Mouse (Mus musculus) splenic B cell, adult 2 months (primary cell): ENCODE results near the gene Stambp.
A peak's percentile ranks its signal among the peaks of the same experiment; 100 is the strongest.
"Not testable (repeated sequence)": the region's sequence is repeated elsewhere in the genome, so short reads cannot be mapped to it uniquely, and the experiment has no call there.

Experiments
- DNase-seq: peaks from one replicate; pipeline ENCODE4 v3.0.0-alpha.2; 2011; ENCODE audit warnings: low read depth, low spot score
- H3K27me3 ChIP-seq: 2 replicates; pipeline ENCODE4 v1.6.1; 2012; ENCODE audit warnings: mild to moderate bottlenecking, low read length, moderate library complexity, mixed read lengths; ENCODE audit not compliant: control insufficient read depth, poor library complexity, insufficient read depth, severe bottlenecking
- H3K36me3 ChIP-seq: 2 replicates; pipeline ENCODE4 v1.6.1; 2012; ENCODE audit warnings: mild to moderate bottlenecking, low read length, moderate library complexity, mixed read lengths; ENCODE audit not compliant: control insufficient read depth, poor library complexity, insufficient read depth, severe bottlenecking

Gene Stambp

GRCm38 (mm10) chr6:83585328-83585727 is 12.8 kb upstream of the Stambp start:
- H3K27me3 ChIP-seq, H3K36me3 ChIP-seq, DNase-seq: not testable (repeated sequence)

GRCm38 (mm10) chr6:83583591-83583990 is 11.1 kb upstream of the Stambp start:
- no peak for DNase-seq
- no peaks in the 10 kb centered on the region for H3K27me3 ChIP-seq
- H3K36me3 ChIP-seq = no peaks in the 10 kb centered on the region

- H3K36me3 ChIP-seq = no peaks in the 10 kb centered on the region
- peak; percentile 64 for DNase-seq
- H3K27me3 ChIP-seq = no peaks in the 10 kb centered on the region
Measured at GRCm38 (mm10) chr6:83582938-83583270, 10.4 kb upstream of the Stambp start.

DNA sequence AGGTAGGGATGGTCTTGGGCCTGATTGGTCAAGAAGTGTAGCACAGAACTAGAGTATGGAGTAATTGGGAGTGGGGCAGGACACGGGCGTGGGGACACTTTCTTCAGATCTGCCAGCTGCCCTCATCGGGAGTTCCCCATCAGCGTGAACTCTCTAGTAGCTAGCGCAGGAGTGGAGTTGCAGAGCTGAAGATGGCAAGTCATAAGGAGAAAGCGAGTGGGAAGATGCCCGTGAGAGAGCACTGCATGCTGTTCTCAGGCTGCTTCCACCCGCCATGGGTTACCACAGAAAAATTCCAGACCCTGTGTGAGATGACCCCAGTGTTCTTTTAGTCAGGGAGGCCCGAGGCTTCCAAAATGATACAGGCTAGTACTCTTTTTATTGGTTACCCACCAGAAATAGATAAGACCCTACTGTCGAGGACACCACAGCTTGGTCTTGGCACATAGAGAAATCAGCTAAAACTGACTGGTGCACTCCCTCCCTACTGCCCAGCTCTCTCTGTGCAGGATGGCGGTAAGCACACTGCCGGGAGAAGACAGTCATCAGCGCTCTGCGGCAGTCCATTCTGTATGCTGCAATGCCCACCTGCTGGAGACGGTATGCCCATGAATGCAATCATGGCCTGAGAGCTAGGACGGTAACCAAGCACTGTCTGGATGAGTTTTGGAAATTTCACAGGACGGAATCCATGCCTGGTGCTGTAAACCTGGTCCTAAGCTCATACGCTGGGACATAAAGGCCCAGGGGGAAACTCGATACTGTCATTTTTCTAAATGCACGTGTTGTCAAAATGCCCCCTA is 9.8 kb upstream of the Stambp start:
- Histone ChIP-seq H3K27me3 (no peaks in the 10 kb centered on the region), H3K36me3 (no peaks in the 10 kb centered on the region)
- no peak for DNase-seq

GRCm38 (mm10) chr6:83577534-83577933 is 5.0 kb upstream of the Stambp start:
- Histone ChIP-seq H3K36me3 (no peaks in the 10 kb centered on the region), H3K27me3 (no peaks in the 10 kb centered on the region)
- DNase-seq = no peak

- DNase-seq = no peak
- no peaks in the 10 kb centered on the region for H3K36me3 ChIP-seq
- H3K27me3 ChIP-seq = no peaks in the 10 kb centered on the region
Measured at GRCm38 (mm10) chr6:83575609-83576008, 3.1 kb upstream of the Stambp start.

- Histone ChIP-seq H3K36me3 (no peaks in the 10 kb centered on the region), H3K27me3 (no peaks in the 10 kb centered on the region)
- peak; percentile 75 for DNase-seq
Measured at GRCm38 (mm10) chr6:83571840-83572667, 475 bp downstream of the Stambp start.

DNA sequence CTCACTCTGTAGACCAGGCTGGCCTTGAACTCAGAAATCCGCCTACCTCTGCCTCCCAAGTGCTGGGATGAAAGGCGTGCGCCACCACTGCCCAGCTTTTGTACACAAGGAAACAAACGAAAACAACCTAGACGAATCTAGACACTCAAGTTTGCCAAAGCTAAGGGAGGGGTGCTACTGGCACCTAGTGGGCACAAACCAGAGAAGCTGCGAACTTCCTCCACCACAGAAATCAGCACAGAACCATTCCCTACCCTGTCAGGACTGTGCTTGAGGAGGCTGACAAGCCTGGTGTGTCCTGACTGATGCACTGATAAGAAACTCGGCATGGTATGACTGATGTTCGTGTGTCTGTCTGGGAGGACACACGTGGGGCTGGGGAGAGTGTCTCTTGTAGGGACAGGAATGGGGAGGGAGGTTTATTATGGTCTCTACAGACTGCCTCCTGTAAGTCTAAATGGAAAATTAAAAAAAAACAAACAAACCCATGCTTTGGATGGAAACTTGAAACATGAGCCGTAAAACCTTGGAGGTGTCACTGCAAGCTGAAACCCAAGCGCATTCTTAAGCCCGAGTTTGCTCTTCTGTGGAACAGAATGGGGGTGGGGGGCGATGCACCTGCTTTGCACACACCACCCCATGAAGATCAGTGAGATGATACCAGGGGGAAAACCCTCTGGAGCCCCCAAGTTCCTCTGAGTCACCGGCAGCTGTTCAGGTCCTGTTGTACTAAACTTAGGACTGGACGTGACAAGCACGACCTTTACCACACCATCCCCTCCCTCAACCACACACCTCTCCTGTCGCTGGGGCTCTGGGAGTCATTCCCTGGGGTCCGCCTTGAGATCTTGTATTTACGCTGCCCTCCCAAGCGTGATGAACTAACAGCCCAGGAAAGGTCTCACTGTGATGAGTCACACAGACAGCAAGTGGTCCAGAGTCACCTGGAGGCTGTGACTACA is 3.3 kb downstream of the Stambp start:
- peaks cover 2% of the 10 kb centered on the region for H3K36me3 ChIP-seq
- H3K27me3 ChIP-seq = no peaks in the 10 kb centered on the region
- DNase-seq = peak; percentile 13

- Histone ChIP-seq H3K27me3 (no peaks in the 10 kb centered on the region), H3K36me3 (no peaks in the 10 kb centered on the region; the same call in 1 of the 2 replicates)
- no peak for DNase-seq
Measured at GRCm38 (mm10) chr6:83555972-83556371, 16.6 kb downstream of the Stambp start.

DNA sequence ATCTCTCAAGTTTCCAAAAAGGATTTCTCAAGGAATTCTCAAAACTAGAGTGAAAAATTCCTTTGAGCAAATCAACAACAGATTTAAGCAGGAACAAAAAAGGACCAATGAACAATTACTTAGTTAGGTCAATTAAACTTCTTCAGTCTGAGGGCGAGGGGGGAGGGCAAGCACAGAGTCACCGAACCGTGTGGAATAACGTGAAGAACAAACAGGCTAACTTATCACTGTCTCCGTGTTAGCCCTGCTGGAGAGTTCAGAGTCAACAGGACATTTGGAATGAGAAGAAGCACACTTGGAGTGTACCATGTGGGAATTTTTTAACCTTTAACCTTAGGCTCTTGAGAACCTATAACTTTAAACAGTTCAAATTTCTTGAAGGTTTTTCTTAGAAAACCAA is 24.2 kb downstream of the Stambp start:
- Histone ChIP-seq H3K27me3 (no peaks in the 10 kb centered on the region), H3K36me3 (peaks cover 4% of the 10 kb centered on the region; the same call in 1 of the 2 replicates)
- no peak for DNase-seq

- DNase-seq = no peak
- H3K27me3 ChIP-seq = no peaks in the 10 kb centered on the region
Measured at GRCm38 (mm10) chr6:83545778-83546177, 26.8 kb downstream of the Stambp start.

GRCm38 (mm10) chr6:83541756-83542456 is 30.6 kb downstream of the Stambp start:
- no peak for DNase-seq
- H3K36me3 ChIP-seq = peaks cover 1% of the 10 kb centered on the region; the same call in 1 of the 2 replicates
- no peaks in the 10 kb centered on the region for H3K27me3 ChIP-seq

More at GRCm38 (mm10) chr6:83545778-83546177, 26.8 kb downstream of the Stambp start:
- peaks cover 4% of the 10 kb centered on the region; the same call in 1 of the 2 replicates for H3K36me3 ChIP-seq

DNA sequence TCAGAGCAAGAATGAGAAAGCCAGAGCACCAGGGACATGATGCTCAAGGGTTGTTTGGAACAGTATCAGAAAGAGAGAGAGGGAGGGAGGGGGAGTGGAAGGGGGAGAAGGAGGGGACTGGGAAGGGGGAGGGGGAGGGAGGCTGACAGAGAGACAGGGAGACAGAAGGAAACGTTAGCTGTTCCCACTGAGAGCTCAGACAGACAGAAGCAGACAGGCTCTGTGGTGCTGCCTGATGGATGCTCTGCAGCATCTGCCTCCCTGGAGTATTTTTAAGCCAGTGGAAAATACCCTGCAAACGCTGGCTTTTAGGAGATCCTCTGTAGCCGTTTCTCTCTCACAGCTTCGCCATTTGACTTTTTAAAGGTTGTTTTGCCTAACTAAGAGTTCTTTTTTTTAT is 32.5 kb downstream of the Stambp start:
- no peak for DNase-seq
- Histone ChIP-seq H3K27me3 (no peaks in the 10 kb centered on the region), H3K36me3 (peaks cover 1% of the 10 kb centered on the region; the same call in 1 of the 2 replicates)

GRCm38 (mm10) chr6:83536795-83537059 is 35.8 kb downstream of the Stambp start:
- no peak for DNase-seq
- no peaks in the 10 kb centered on the region for H3K36me3 ChIP-seq

More at GRCm38 (mm10) chr6:83536795-83537059, 35.8 kb downstream of the Stambp start:
- no peaks in the 10 kb centered on the region for H3K27me3 ChIP-seq
